Mouse (Mus musculus) intestine, postnatal 0 days (tissue): ENCODE data around the gene Gemin7. TPM values are rescaled to one million over a fixed set of nuclear protein-coding genes. Genes with fewer than 3 reads are reported as not detected.

Experiments used
- ATAC-seq: fragments of 200-750 bp; cut with Nextera tagmentation; 2 replicates; pipeline ENCODE4 v1.8.0; 2017; ENCODE audit warnings: mild to moderate bottlenecking, moderate TSS enrichment, moderate library complexity
- H3K27ac ChIP-seq: fragments of 300-500 bp; sonication (generic); 2 replicates; pipeline ENCODE4 v1.5.1; 2014; ENCODE audit warnings: mild to moderate bottlenecking, low read depth, low read length, moderate library complexity
- H3K27me3 ChIP-seq: fragments of 300-500 bp; sonication (generic); replicated peaks from 2 replicates; pipeline ENCODE4 v1.6.1; 2014; ENCODE audit warnings: low read length, mixed read lengths; ENCODE audit not compliant: control insufficient read depth, insufficient read depth
- H3K36me3 ChIP-seq: fragments of 300-500 bp; sonication (generic); 2 replicates; pipeline ENCODE4 v1.6.1; 2014; ENCODE audit warnings: mild to moderate bottlenecking, moderate library complexity; ENCODE audit not compliant: control insufficient read depth, insufficient read depth
- H3K4me1 ChIP-seq: fragments of 300-500 bp; sonication (generic); replicated peaks from 2 replicates; pipeline ENCODE4 v1.6.1; 2014; ENCODE audit warnings: antibody characterized with exemption, low read length, mixed read lengths; ENCODE audit not compliant: control insufficient read depth, insufficient read depth
- H3K4me2 ChIP-seq: fragments of 300-500 bp; sonication (generic); replicated peaks from 2 replicates; pipeline ENCODE4 v1.6.1; 2014; ENCODE audit warnings: low read depth, mild to moderate bottlenecking, moderate library complexity
- H3K4me3 ChIP-seq: fragments of 300-500 bp; sonication (generic); 2 replicates; pipeline ENCODE4 v1.5.1; 2014; ENCODE audit warnings: low read depth, low read length
- H3K9ac ChIP-seq: fragments of 300-500 bp; sonication (generic); 2 replicates; pipeline ENCODE4 v1.6.1; 2014; ENCODE audit warnings: mild to moderate bottlenecking, low read depth, low read length
- H3K9me3 ChIP-seq: fragments of 300-500 bp; sonication (generic); 2 replicates; pipeline ENCODE4 v1.6.1; 2016; ENCODE audit warnings: mixed run types; ENCODE audit not compliant: control insufficient read depth
- CTCF ChIP-seq: sonication (generic); IDR thresholded peaks from 2 replicates; pipeline ENCODE4 v1.5.1; 2016; ENCODE audit warnings: low read depth, mild to moderate bottlenecking, control low read depth, antibody characterized with exemption, moderate library complexity
- WGBS: fragments of 180-500 bp; shearing (Covaris S2); extraction: QIAGEN DNeasy Blood & Tissue Kit; methylation state at CpG from one replicate; pipeline ENCODE4 v1.1.7; 2014; 5-methylcytosine and 5-hydroxymethylcytosine counted together
- polyA plus RNA-seq: library from polyadenylated mRNA; unstranded; fragments of >200 nt; fragmentation: Nextera tagmentation; extraction: Ambion mirVana; gene quantifications from 2 replicates; pipeline ENCODE4 v1.2.1, GENCODE M21; 2015

The Gemin7 gene
- polyA plus RNA-seq, 1 experiment from 2014 or later: 102 TPM

DNA sequence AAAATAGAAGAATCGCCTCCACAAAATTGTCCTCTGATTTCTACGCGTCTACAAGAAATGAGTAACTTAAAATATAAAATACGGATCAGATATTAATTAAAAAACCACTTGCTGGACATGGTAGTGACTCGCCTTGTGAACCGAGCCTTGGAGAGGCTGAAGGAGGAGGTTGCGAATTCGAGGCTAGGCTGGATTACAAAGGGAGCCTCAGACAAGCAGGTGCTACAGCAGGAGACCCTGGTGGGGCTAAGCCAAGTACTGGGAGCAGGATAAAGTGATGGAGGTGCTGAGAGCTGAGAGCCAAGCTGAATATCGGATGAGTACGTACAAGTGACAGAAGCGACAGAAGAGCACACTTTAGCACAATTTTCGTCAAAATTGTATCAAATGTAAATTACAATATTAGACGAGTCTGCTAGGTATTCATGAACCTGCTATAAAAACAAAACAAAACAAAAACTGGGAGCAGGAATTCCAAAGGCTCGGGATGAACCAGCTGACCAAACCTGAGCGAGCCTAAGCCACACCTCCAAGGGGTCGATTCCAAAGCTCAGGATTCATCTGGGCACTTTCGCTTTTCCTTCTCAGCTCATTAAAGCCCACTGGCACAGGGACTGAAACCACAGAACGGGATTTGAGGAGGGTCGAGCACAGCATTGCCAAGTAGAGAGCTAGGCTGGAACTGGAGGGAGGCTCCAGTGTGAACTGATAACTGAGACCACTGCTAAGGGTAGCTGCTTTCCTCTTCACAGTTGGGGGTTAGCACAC lies 14.6 kb downstream of the Gemin7 start, which contains the start of gene Ppp1r37:
TSS of gene Ppp1r37 (minus strand) at position 434 of the 768 bp plus-strand sequence.
- ATAC-seq: no peak
- WGBS: 2% methylated on average over 19 of the region's 19 CpGs

DNA sequence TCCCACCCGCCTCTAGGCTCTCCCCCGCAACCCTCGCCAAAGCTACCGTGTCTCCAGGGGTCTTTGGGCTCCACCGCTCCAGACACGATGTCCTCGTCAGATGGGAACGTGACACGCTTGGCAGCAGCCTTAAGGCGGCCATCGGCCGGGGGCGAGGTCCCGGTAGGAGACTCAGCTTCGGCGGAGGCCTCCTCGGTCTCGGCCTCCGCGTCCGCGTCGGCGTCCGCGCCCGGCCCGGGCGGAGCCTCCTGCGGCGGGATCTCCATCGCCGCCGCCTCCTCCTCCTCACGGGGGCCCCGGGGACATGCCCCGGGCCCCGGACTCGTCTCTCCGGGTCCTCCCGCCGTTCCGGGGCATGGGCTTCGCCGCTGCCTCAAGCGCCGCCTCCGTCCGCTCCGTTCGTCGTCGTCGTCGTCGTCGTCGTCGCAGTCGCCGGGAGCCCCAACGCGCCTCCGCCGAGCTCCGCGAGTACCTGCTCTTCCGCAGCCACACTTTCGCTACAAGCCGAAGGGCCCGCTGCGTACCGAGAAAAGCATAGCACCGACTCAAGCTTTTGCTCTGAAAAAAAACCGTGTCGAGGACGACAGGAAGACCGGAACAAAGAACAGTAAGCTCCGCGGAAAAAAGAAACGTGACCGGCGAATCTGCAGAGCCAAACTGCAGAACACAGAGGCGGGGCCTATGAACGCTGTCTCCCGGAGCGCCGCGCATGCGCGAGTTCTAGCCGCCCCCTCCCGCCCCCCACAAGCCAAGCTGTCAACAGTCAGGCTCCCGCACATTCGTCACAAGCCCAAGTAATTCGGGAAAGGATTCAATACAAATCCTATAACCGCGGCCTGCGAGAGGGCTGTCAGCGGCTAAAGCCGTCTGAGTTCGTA lies 15.4 kb downstream of the Gemin7 start:
- no peak for TF ChIP-seq CTCF
- Histone ChIP-seq H3K4me2 (peak overlapping the region; percentile 96), H3K36me3 (peaks cover 16% of the 10 kb centered on the region), H3K27me3 (no peaks in the 10 kb centered on the region), H3K4me1 (peaks cover 12% of the 10 kb centered on the region; the same call in 1 of the 2 replicates), H3K9me3 (no peaks in the 10 kb centered on the region), H3K4me3 (peak overlapping the region; percentile 90), H3K27ac (peak overlapping the region; percentile 88), H3K9ac (peak overlapping the region; percentile 75)
- ATAC-seq: peak; percentile 87
- WGBS: under 1% methylated on average over 102 of the region's 102 CpGs

More for the DNA sequence above, 14.6 kb downstream of the Gemin7 start, which contains the start of gene Ppp1r37:
- Histone ChIP-seq H3K4me3 (peak within 1 kb of the TSS; percentile 90), H3K4me1 (peaks cover 12% of the 10 kb centered on the region; the same call in 1 of the 2 replicates), H3K36me3 (peaks cover 20% of the 10 kb centered on the region), H3K27ac (peak within 1 kb of the TSS; percentile 88), H3K4me2 (peak within 1 kb of the TSS; percentile 96), H3K9me3 (no peaks in the 10 kb centered on the region), H3K27me3 (no peaks in the 10 kb centered on the region), H3K9ac (peak within 1 kb of the TSS; percentile 75)
- TF ChIP-seq CTCF: no peak

DNA sequence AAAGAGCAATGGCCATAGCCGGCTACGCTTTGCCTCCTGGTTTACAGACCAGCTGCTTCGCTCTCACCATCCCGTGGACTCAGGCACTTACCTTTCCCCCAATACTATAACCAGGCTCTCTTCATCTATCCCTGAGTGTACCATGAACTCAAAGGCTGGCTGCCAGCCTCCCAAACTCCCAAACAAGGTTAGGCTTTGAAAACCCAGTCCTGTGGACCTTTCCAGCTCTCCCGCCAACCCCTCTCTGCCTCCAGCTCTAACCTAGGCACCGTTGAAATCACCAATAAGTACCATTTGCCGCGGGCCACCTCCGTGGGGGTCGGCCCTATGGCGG lies 16.0 kb downstream of the Gemin7 start:
- Histone ChIP-seq H3K4me2 (peak overlapping the region; percentile 96), H3K4me3 (peak overlapping the region; percentile 90), H3K9me3 (no peaks in the 10 kb centered on the region), H3K4me1 (peaks cover 12% of the 10 kb centered on the region; the same call in 1 of the 2 replicates), H3K27me3 (no peaks in the 10 kb centered on the region), H3K9ac (peak overlapping the region; percentile 75), H3K27ac (peak overlapping the region; percentile 88), H3K36me3 (peaks cover 16% of the 10 kb centered on the region)
- no peak for TF ChIP-seq CTCF
- WGBS: 2% methylated on average over 11 of the region's 11 CpGs
- no peak for ATAC-seq

DNA sequence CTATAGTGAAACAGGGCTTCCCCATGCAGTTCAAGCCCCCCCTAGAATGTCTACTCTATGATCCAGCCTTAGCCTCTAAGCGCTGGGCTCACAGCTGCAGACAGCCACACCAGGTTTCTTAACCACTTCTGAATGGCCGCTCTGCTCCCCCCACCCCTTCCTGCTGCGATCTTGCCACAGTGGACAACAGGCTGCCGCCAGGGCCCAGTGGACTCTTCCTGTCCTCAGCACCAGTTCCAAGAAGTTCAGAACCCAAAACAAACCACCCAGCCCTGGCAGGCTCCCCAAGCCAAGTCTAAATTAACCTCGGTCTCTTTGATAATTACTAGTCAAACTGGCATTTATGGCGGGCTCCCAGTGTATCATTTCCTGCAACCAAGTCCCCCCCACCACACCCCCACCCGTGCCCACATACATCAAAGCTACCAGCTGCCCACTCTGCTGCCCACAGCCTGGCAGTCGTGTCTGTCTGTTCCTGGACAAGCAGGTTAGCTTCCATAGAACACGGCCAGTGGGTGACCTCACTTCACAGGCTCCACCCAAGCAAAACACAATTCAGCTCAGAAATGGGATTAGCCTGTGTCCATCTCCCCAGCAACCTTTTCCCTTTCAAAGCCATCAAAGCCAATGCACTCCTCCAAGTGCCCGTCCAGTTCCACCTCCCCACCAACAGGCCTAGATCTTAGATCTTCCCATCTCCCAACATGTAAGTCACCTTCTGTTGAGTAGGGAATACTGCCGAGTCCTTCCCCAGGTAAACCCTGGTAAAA lies 16.7 kb downstream of the Gemin7 start:
- peak overlapping the region; percentile 90 for H3K4me3 ChIP-seq
- WGBS: 9% methylated on average over 11 of the region's 11 CpGs
- H3K27ac ChIP-seq: peak overlapping the region; percentile 88
- peak overlapping the region; percentile 75 for H3K9ac ChIP-seq
- H3K9me3 ChIP-seq: no peaks in the 10 kb centered on the region
- no peak for TF ChIP-seq CTCF
- no peaks in the 10 kb centered on the region for H3K27me3 ChIP-seq
- ATAC-seq: no peak
- peaks cover 12% of the 10 kb centered on the region; the same call in 1 of the 2 replicates for H3K4me1 ChIP-seq
- H3K36me3 ChIP-seq: peaks cover 17% of the 10 kb centered on the region
- peak overlapping the region; percentile 96 for H3K4me2 ChIP-seq

DNA sequence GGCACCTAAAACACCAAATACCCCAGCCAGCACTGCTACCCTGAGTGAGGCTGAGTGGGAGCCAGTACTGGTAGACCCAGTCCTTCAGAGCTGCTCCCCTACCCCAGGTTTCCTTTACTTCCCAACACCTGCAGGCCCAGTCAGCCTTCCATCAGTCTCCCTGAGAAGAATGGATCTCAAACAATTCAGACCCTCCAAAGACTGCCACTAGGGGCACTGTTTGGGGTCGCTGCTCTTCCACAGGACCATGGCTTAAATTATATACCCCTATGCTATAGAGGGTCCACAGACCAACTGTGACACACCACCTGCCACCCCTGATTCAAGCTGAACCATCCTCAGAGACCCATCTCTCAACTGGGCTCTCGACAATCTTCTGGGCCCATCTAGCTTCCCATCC lies 18.4 kb downstream of the Gemin7 start:
- Histone ChIP-seq H3K9ac (peak overlapping the region; percentile 7; the same call in 1 of the 2 replicates), H3K36me3 (peaks cover 5% of the 10 kb centered on the region; the same call in 1 of the 2 replicates), H3K4me2 (peak overlapping the region; percentile 27; the same call in 1 of the 2 replicates), H3K27me3 (no peaks in the 10 kb centered on the region), H3K4me1 (peaks cover 12% of the 10 kb centered on the region; the same call in 1 of the 2 replicates), H3K9me3 (no peaks in the 10 kb centered on the region), H3K27ac (no peak overlapping the region), H3K4me3 (no peak overlapping the region)
- no peak for ATAC-seq
- TF ChIP-seq CTCF: peak; percentile 68
- WGBS: 61% methylated on average over 2 of the region's 2 CpGs
